In the genomic region with DNA sequence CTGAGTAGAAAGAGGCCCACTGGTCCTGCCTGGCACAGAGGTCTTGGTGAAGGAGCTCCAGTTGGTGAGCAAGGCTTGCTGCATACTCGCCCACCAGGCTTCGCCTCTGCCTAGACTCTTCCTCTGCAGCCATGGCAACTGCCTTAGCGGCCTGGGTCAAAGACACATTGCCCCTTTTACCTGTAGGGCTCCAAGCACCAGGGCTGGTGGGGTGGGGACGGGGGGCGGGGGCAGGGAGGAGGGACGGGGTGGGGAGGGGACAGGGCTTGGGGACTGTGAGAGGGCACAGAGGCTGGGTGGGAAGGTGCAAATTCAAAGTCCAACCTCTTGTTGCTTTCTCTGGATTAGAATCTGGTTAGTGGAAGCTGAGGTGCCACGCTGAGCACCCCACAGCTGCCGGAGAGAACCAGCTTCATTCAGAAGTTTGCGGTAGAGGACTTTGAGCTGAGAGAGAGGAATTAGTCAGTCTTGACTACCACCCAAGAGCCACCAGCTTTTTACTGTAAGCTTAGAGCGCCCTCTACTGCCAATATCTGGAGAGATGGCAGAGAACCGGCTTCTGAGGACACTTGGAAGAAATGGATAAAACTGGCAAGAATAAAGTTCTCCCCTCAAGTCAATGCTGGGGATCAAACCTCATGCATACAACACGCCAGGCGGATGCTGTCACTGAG, we compare ENCODE assay signal across 8 mouse cellular contexts. TPM values are rescaled to one million over a fixed set of nuclear protein-coding genes. Genes with fewer than 3 reads are reported as not detected.
A peak's percentile ranks its signal among the peaks of the same experiment; 100 is the strongest.
DNase-seq lines count a peak whose midpoint lies in the region; ATAC-seq lines count a peak whose summit lies in the region.

No protein-coding gene starts in this region.

- ATAC-seq in common myeloid progenitor, adult 5-6 weeks (replicated peaks; ENCODE audit: low read depth, poor library complexity, severe bottlenecking) = peak; percentile 81
- peak; percentile 68 for ATAC-seq in intestine, embryonic 14.5 days (replicated peaks; ENCODE audit: low FRiP score, low TSS enrichment, low read depth)

- no peaks in the 10 kb centered on the region for H3K9me3 ChIP-seq in intestine, embryonic 14.5 days (ENCODE audit: control insufficient read depth, low read length)
- no peaks in the 10 kb centered on the region for H3K9me3 ChIP-seq in midbrain, embryonic 10.5 days (replicated peaks)

- H3K4me3 ChIP-seq in intestine, embryonic 14.5 days (ENCODE audit: low read depth, low read length) = no peak overlapping the region
- peak overlapping the region; percentile 21 for H3K4me3 ChIP-seq in midbrain, embryonic 10.5 days

- H3K9ac ChIP-seq in intestine, embryonic 14.5 days (ENCODE audit: low read length) = no peak overlapping the region

- 12% methylated on average over 13 of the region's 13 CpGs for WGBS in intestine, embryonic 14.5 days
- 16% methylated on average over 13 of the region's 13 CpGs for WGBS in midbrain, embryonic 10.5 days

- H3K27me3 ChIP-seq in intestine, embryonic 14.5 days (replicated peaks; ENCODE audit: control insufficient read depth, insufficient read depth, low read length) = no peaks in the 10 kb centered on the region; the same call in 1 of the 2 replicates
- peaks cover 3% of the 10 kb centered on the region; the same call in 1 of the 2 replicates for H3K27me3 ChIP-seq in midbrain, embryonic 10.5 days (ENCODE audit: low read depth, poor library complexity, severe bottlenecking)
- H3K27me3 ChIP-seq in splenic B cell, adult 2 months (ENCODE audit: control insufficient read depth, insufficient read depth, low read length, poor library complexity, severe bottlenecking) = no peaks in the 10 kb centered on the region; the same call in 1 of the 2 replicates

- H3K4me2 ChIP-seq in intestine, embryonic 14.5 days (ENCODE audit: low read length) = peak overlapping the region; percentile 36; the same call in 1 of the 2 replicates

- no peaks in the 10 kb centered on the region for H3K36me3 ChIP-seq in intestine, embryonic 14.5 days (ENCODE audit: control insufficient read depth, insufficient read depth, low read length)
- no peaks in the 10 kb centered on the region for H3K36me3 ChIP-seq in midbrain, embryonic 10.5 days
- no peaks in the 10 kb centered on the region for H3K36me3 ChIP-seq in splenic B cell, adult 2 months (ENCODE audit: control insufficient read depth, insufficient read depth, low read length, poor library complexity, severe bottlenecking)

- no peak overlapping the region for H3K27ac ChIP-seq in intestine, embryonic 14.5 days (ENCODE audit: low read depth)
- H3K27ac ChIP-seq in midbrain, embryonic 10.5 days (replicated peaks) = peak overlapping the region; percentile 23; the same call in 1 of the 2 replicates

- peak; percentile 25 to 34 for DNase-seq in urinary bladder, adult 18-20 months (ENCODE audit: low spot score in 2 of 2)
- DNase-seq in urinary bladder, postnatal 4 days (ENCODE audit: low spot score in 2 of 2) = no peak
- DNase-seq in gastrocnemius, adult 8-10 months (ENCODE audit: low spot score in 2 of 2) = peak; percentile 20 to 26
- DNase-seq in intestine, embryonic 14.5 days (ENCODE audit: low spot score) = peak; percentile 90
- DNase-seq in left cerebral cortex, adult 9 months (ENCODE audit: low spot score in 2 of 2) = peak; percentile 10 to 77
- DNase-seq in midbrain, embryonic 10.5 days (ENCODE audit: low spot score) = peak; percentile 75
- DNase-seq in splenic B cell, adult 2 months (ENCODE audit: low read depth, low spot score) = peak; percentile 74

- no peaks in the 10 kb centered on the region for H3K4me1 ChIP-seq in intestine, embryonic 14.5 days (replicated peaks; ENCODE audit: control insufficient read depth, insufficient read depth, low read length)
- H3K4me1 ChIP-seq in midbrain, embryonic 10.5 days = peaks cover 8% of the 10 kb centered on the region

RNA-seq across cellular contexts. Expression of gene Gm32742, which starts 13.1 kb away (rescaled TPM):
- total RNA-seq in common myeloid progenitor, adult 5-6 weeks (2017) = 0.05 and 0.18 TPM in 2 replicates
- total RNA-seq in gastrocnemius, adult 8-10 months (2022) = not detected
- polyA plus RNA-seq in intestine, embryonic 14.5 days (2014; fragmentation: Nextera tagmentation; extraction: Ambion mirVana) = 0.01 TPM in 1 of 2 replicates, not detected in the other
- polyA plus RNA-seq in midbrain, embryonic 10.5 days (2016; fragmentation: Nextera tagmentation; extraction: Ambion mirVana) = not detected in 2 replicates

RNA-seq across cellular contexts. Expression of gene 4833427G06Rik, which starts 50.3 kb away (rescaled TPM):
- total RNA-seq in common myeloid progenitor, adult 5-6 weeks (2017) = not detected in 2 replicates
- total RNA-seq in gastrocnemius, adult 8-10 months (2022) = not detected
- not detected in 2 replicates for polyA plus RNA-seq in intestine, embryonic 14.5 days (2014; fragmentation: Nextera tagmentation; extraction: Ambion mirVana)
- polyA plus RNA-seq in midbrain, embryonic 10.5 days (2016; fragmentation: Nextera tagmentation; extraction: Ambion mirVana) = not detected in 2 replicates

Comparison
In these comparisons a context has a peak if more than half of its experiments do, and no peak if none do; other contexts are left out.
1. DNase-seq: peak in urinary bladder, adult 18-20 months (2 of 2), gastrocnemius, adult 8-10 months (2 of 2), intestine, embryonic 14.5 days (single experiment), left cerebral cortex, adult 9 months (2 of 2), midbrain, embryonic 10.5 days (single experiment) and splenic B cell, adult 2 months (single experiment); none in urinary bladder, postnatal 4 days (0 of 2).